9 mouse cellular contexts compared by ENCODE assay signal in genomic region chr5:24907737-24908136, GRCm38 (mm10).
DNase-seq lines count a peak whose midpoint lies in the region; ATAC-seq lines count a peak whose summit lies in the region.
"Had no signal": no experiment of that assay in that cellular context is flagged by ENCODE, and none has a peak within 500 bp of the region (broad histone marks: within the 10 kb centered on the region; RNA-seq: fewer than 3 reads in every experiment).

No protein-coding gene starts in this region.

- no peaks in the 10 kb centered on the region for H3K9me3 ChIP-seq in heart, embryonic 14.5 days (ENCODE audit: control insufficient read depth, low read length)
- H3K9me3 ChIP-seq in liver, embryonic 15.5 days (replicated peaks) = no peaks in the 10 kb centered on the region

- WGBS in heart, embryonic 14.5 days = 1% methylated on average over 26 of the region's 26 CpGs
- WGBS in liver, embryonic 15.5 days (ENCODE audit: insufficient replicate concordance) = under 1% methylated on average over 26 of the region's 26 CpGs

- H3K4me1 ChIP-seq in heart, embryonic 14.5 days (ENCODE audit: control insufficient read depth in 2 of 2, insufficient read depth in 2 of 2, low read length in 2 of 2) = peaks cover 4 to 19% of the 10 kb centered on the region in 2 experiments; a peak in 3 of 4 replicates
- H3K4me1 ChIP-seq in liver, embryonic 15.5 days (replicated peaks) = peaks cover 20% of the 10 kb centered on the region

- H3K27ac ChIP-seq in heart, embryonic 14.5 days (replicated peaks in 1 of 2; ENCODE audit: control insufficient read depth in 1 of 2, insufficient read depth in 1 of 2, low read depth in 2 of 2, low read length in 2 of 2) = peak overlapping the region; percentile 96
- peak overlapping the region; percentile 78; the same call in 1 of the 2 replicates for H3K27ac ChIP-seq in liver, embryonic 15.5 days (replicated peaks)

- DNase-seq in embryo, embryonic 10 days (ENCODE audit: low spot score) = peak; percentile 66
- no peak for DNase-seq in embryo, embryonic 9.5 days (ENCODE audit: extremely low spot score)
- DNase-seq in thymus, postnatal 0 days (ENCODE audit: low spot score) = peak; percentile 32
- DNase-seq in thymus, adult 18-20 months = no peak
- DNase-seq in splenic B cell, adult 2 months (ENCODE audit: low read depth, low spot score) = peak; percentile 25
- DNase-seq in layer of hippocampus, postnatal 10 days (ENCODE audit: low spot score in 2 of 2) = no peak

- peak; percentile 28 for ATAC-seq in heart, embryonic 14.5 days (ENCODE audit: insufficient number of reproducible peaks, insufficient read depth, low FRiP score, low read depth)
- ATAC-seq in liver, embryonic 15.5 days (ENCODE audit: insufficient read depth) = peak; percentile 4; the same call in 1 of the 2 replicates

- H3K4me2 ChIP-seq in heart, embryonic 14.5 days (ENCODE audit: low read length) = peak overlapping the region; percentile 68
- peak overlapping the region; percentile 94 for H3K4me2 ChIP-seq in liver, embryonic 15.5 days

- H3K36me3 ChIP-seq in heart, embryonic 14.5 days (ENCODE audit: control insufficient read depth, insufficient read depth, low read length) = peaks cover 18% of the 10 kb centered on the region
- H3K36me3 ChIP-seq in liver, embryonic 15.5 days (replicated peaks) = no peaks in the 10 kb centered on the region
- no peaks in the 10 kb centered on the region for H3K36me3 ChIP-seq in splenic B cell, adult 2 months (ENCODE audit: control insufficient read depth, insufficient read depth, low read length, poor library complexity, severe bottlenecking)
- H3K36me3 ChIP-seq: G1E had no signal

- H3K27me3 ChIP-seq in heart, embryonic 14.5 days (ENCODE audit: control insufficient read depth, insufficient read depth, low read length) = no peaks in the 10 kb centered on the region
- H3K27me3 ChIP-seq in liver, embryonic 15.5 days = peaks cover 27% of the 10 kb centered on the region
- no peaks in the 10 kb centered on the region for H3K27me3 ChIP-seq in splenic B cell, adult 2 months (ENCODE audit: control insufficient read depth, insufficient read depth, low read length, poor library complexity, severe bottlenecking)

- H3K9ac ChIP-seq in heart, embryonic 14.5 days (ENCODE audit: low read length) = peak overlapping the region; percentile 97
- H3K9ac ChIP-seq in liver, embryonic 15.5 days = peak overlapping the region; percentile 62

- peak overlapping the region; percentile 88 to 91 for H3K4me3 ChIP-seq in heart, embryonic 14.5 days (ENCODE audit: control insufficient read depth in 1 of 2, insufficient read depth in 1 of 2, low read depth in 1 of 2, low read length in 2 of 2)
- H3K4me3 ChIP-seq in liver, embryonic 15.5 days (replicated peaks) = peak overlapping the region; percentile 70

Comparison
In these comparisons a context has a peak if more than half of its experiments do, and no peak if none do; other contexts are left out.
1. DNase-seq: peak in embryo, embryonic 10 days (single experiment), thymus, postnatal 0 days (single experiment) and splenic B cell, adult 2 months (single experiment); none in embryo, embryonic 9.5 days (single experiment), thymus, adult 18-20 months (0 of 2) and layer of hippocampus, postnatal 10 days (0 of 2).